Mouse (Mus musculus): Measurements from ENCODE around the gene Lmo4.

DNA sequence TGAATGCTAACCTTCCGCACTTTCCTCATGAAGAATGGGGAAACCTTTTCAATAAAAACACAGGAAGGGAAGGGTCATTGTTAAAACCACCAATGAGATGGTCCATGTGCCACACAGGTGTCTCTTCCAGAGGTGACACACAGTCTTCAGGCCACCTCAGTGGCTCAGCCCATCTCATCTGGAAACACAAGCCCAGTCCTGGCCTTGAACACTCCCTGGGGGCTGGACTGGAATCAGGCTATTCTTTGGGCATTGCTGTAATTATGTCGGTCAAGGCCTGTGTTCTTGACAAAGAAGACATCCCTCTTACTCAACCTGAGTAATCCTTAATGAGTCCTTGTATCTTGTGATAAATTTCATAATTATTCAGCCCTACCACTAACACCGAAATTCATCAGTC lies 36.1 kb upstream of the Lmo4 start:
- TF ChIP-seq CTCF (IDR thresholded peaks at IDR 0.05; ENCODE audit: low read depth, low read length) (no peak), TAL1 (conservative IDR thresholded peaks at IDR 0.05; ENCODE audit: low read depth, low read length) (no peak), GATA1 (IDR thresholded peaks at IDR 0.05; ENCODE audit: borderline replicate concordance, low read length) (no peak), GATA2 (IDR thresholded peaks at IDR 0.05; ENCODE audit: borderline replicate concordance, low read depth, low read length) (no peak), POLR2AphosphoS5 (IDR thresholded peaks at IDR 0.05; ENCODE audit: insufficient replicate concordance, low read depth, low read length) (no peak)
